Comparison of ENCODE assay signal across 11 mouse cellular contexts in the genomic region with DNA sequence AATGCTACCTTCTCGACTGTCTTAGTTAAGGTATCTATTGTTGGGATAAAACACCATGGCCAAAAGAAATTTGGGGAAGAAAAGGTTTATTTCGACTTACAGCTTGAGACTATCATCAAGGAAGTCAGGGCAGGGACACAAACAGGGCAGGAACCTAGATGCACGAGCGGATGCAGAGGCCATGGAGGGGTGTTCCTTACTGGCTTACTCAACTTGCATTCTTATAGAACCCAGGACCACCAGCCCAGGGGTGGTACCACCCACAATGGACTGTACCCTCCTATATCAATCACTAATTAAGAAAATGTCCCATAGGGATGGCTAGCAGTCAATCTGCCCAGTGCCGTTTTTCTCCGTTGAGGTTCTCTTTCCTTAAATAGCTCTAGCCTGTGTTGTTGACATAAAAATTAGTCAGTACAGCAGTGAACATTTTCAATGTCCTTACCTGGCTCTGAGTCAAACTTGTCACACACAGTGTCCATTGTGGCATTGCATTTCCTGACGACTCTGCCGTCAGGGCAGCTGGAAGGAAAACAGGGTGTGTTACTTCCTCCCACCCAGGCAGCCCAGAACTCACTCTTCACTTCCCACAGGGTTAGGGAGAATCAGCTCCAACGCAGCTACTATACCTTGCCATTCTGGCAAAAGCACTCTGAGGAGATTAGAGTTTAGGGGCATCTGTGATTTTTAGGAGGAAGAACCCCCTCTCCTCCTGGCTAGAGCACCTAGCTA. TPM values are rescaled to one million over a fixed set of nuclear protein-coding genes. Genes with fewer than 3 reads are reported as not detected.
A peak's percentile ranks its signal among the peaks of the same experiment; 100 is the strongest.
DNase-seq lines count a peak whose midpoint lies in the region; ATAC-seq and TF ChIP-seq lines count a peak whose summit lies in the region.
"Had no signal": no experiment of that assay in that cellular context is flagged by ENCODE, and none has a peak within 500 bp of the region (broad histone marks: within the 10 kb centered on the region; RNA-seq: fewer than 3 reads in every experiment).

No protein-coding gene starts in this region.

- no peaks in the 10 kb centered on the region for H3K4me1 ChIP-seq in embryonic facial prominence, embryonic 14.5 days (ENCODE audit: control insufficient read depth, insufficient read depth, low read length)
- no peaks in the 10 kb centered on the region for H3K4me1 ChIP-seq in embryonic facial prominence, embryonic 10.5 days
- H3K4me1 ChIP-seq in kidney, embryonic 15.5 days, result peaks cover 5% of the 10 kb centered on the region; the same call in 1 of the 2 replicates
- no peaks in the 10 kb centered on the region for H3K4me1 ChIP-seq in intestine, postnatal 0 days (replicated peaks; ENCODE audit: control insufficient read depth, insufficient read depth, low read length)
- H3K4me1 ChIP-seq: neural tube, embryonic 15.5 days had no signal

- no peak overlapping the region for H3K4me3 ChIP-seq in embryonic facial prominence, embryonic 14.5 days (ENCODE audit: low read depth, low read length)
- no peak overlapping the region for H3K4me3 ChIP-seq in embryonic facial prominence, embryonic 10.5 days
- no peak overlapping the region for H3K4me3 ChIP-seq in kidney, embryonic 15.5 days (replicated peaks)
- H3K4me3 ChIP-seq in intestine, postnatal 0 days (ENCODE audit: low read depth, low read length), result no peak overlapping the region
- H3K4me3 ChIP-seq: neural tube, embryonic 15.5 days had no signal

- 64% methylated on average over 9 of the region's 9 CpGs for WGBS in embryonic facial prominence, embryonic 14.5 days
- WGBS in embryonic facial prominence, embryonic 10.5 days, result 70% methylated on average over 9 of the region's 9 CpGs
- 53% methylated on average over 9 of the region's 9 CpGs for WGBS in kidney, embryonic 15.5 days
- 48% methylated on average over 9 of the region's 9 CpGs for WGBS in intestine, postnatal 0 days

- no peak overlapping the region for H3K27ac ChIP-seq in embryonic facial prominence, embryonic 14.5 days (replicated peaks; ENCODE audit: low read depth, low read length)
- H3K27ac ChIP-seq in embryonic facial prominence, embryonic 10.5 days (replicated peaks), result no peak overlapping the region
- peak overlapping the region; percentile 72 for H3K27ac ChIP-seq in kidney, embryonic 15.5 days
- H3K27ac ChIP-seq in intestine, postnatal 0 days (ENCODE audit: low read depth, low read length), result no peak overlapping the region
- H3K27ac ChIP-seq: neural tube, embryonic 15.5 days had no signal

- H3K9me3 ChIP-seq in embryonic facial prominence, embryonic 14.5 days (ENCODE audit: control insufficient read depth, low read length), result no peaks in the 10 kb centered on the region
- H3K9me3 ChIP-seq in embryonic facial prominence, embryonic 10.5 days, result 0 out of 2 replicates have a peak, but pooled peaks cover 2% of the 10 kb centered on the region
- H3K9me3 ChIP-seq in kidney, embryonic 15.5 days (replicated peaks), result no peaks in the 10 kb centered on the region
- no peaks in the 10 kb centered on the region for H3K9me3 ChIP-seq in intestine, postnatal 0 days (ENCODE audit: control insufficient read depth)
- H3K9me3 ChIP-seq: neural tube, embryonic 15.5 days had no signal

- H3K9ac ChIP-seq in embryonic facial prominence, embryonic 14.5 days (ENCODE audit: low read depth, low read length), result no peak overlapping the region
- H3K9ac ChIP-seq in kidney, embryonic 15.5 days, result no peak overlapping the region
- H3K9ac ChIP-seq in intestine, postnatal 0 days (ENCODE audit: low read depth, low read length), result no peak overlapping the region
- H3K9ac ChIP-seq: neural tube, embryonic 15.5 days had no signal

- no peak overlapping the region for H3K4me2 ChIP-seq in embryonic facial prominence, embryonic 14.5 days (ENCODE audit: low read depth, low read length)
- H3K4me2 ChIP-seq in kidney, embryonic 15.5 days, result no peak overlapping the region
- no peak overlapping the region for H3K4me2 ChIP-seq in intestine, postnatal 0 days (replicated peaks; ENCODE audit: low read depth)
- H3K4me2 ChIP-seq: midbrain, embryonic 11.5 days; neural tube, embryonic 15.5 days had no signal

- H3K36me3 ChIP-seq in embryonic facial prominence, embryonic 14.5 days (ENCODE audit: control insufficient read depth, insufficient read depth, low read length), result no peaks in the 10 kb centered on the region
- no peaks in the 10 kb centered on the region for H3K36me3 ChIP-seq in embryonic facial prominence, embryonic 10.5 days (replicated peaks)
- H3K36me3 ChIP-seq in kidney, embryonic 15.5 days, result no peaks in the 10 kb centered on the region
- H3K36me3 ChIP-seq in intestine, postnatal 0 days (ENCODE audit: control insufficient read depth, insufficient read depth), result no peaks in the 10 kb centered on the region
- H3K36me3 ChIP-seq: neural tube, embryonic 15.5 days had no signal

- TF ChIP-seq CTCF in intestine, postnatal 0 days (IDR thresholded peaks at IDR 0.05; ENCODE audit: low read depth), result no peak

- no peaks in the 10 kb centered on the region for H3K27me3 ChIP-seq in embryonic facial prominence, embryonic 14.5 days (replicated peaks; ENCODE audit: control insufficient read depth, insufficient read depth, low read length)
- H3K27me3 ChIP-seq in embryonic facial prominence, embryonic 10.5 days (replicated peaks; ENCODE audit: low read depth, poor library complexity, severe bottlenecking), result no peaks in the 10 kb centered on the region
- H3K27me3 ChIP-seq in kidney, embryonic 15.5 days, result no peaks in the 10 kb centered on the region
- no peaks in the 10 kb centered on the region for H3K27me3 ChIP-seq in intestine, postnatal 0 days (replicated peaks; ENCODE audit: control insufficient read depth, insufficient read depth, low read length)
- H3K27me3 ChIP-seq: neural tube, embryonic 15.5 days had no signal

- peak; percentile 43 for DNase-seq in embryonic facial prominence, embryonic 14.5 days (ENCODE audit: low spot score)
- no peak for DNase-seq in embryonic facial prominence, embryonic 10.5 days (ENCODE audit: low spot score)
- peak; percentile 32 to 67 for DNase-seq in heart, adult 9 months (ENCODE audit: low spot score in 2 of 2)
- peak; percentile 39 to 52 for DNase-seq in lung, postnatal 4 days
- DNase-seq in embryo, embryonic 9.5 days (ENCODE audit: extremely low spot score), result no peak
- no peak for DNase-seq in right cerebral cortex, adult 2 months (ENCODE audit: low spot score in 2 of 2)
- DNase-seq: cerebellum, adult 2 months had no signal

- ATAC-seq in embryonic facial prominence, embryonic 14.5 days (ENCODE audit: low read depth), result 0 out of 2 replicates have a peak, but pooled peaks have one; percentile 12
- no peak; the same call in 1 of the 2 replicates for ATAC-seq in kidney, embryonic 15.5 days (replicated peaks; ENCODE audit: low FRiP score)
- ATAC-seq in intestine, postnatal 0 days, result no peak; the same call in 1 of the 2 replicates

RNA-seq across cellular contexts. Expression of a gene that starts 14.0 kb away (rescaled TPM):
- polyA plus RNA-seq in embryonic facial prominence, embryonic 14.5 days (2014; fragmentation: Nextera tagmentation; extraction: Ambion mirVana), result 0.53 and 0.63 TPM in 2 replicates
- 0.17 and 0.30 TPM in 2 replicates for polyA plus RNA-seq in embryonic facial prominence, embryonic 10.5 days (2016; fragmentation: Nextera tagmentation; extraction: Ambion mirVana)
- 0.54 and 0.65 TPM in 2 replicates for polyA plus RNA-seq in kidney, embryonic 15.5 days (2015; fragmentation: Nextera tagmentation; extraction: Ambion mirVana)
- 0.27 TPM in 2 replicates for polyA plus RNA-seq in intestine, postnatal 0 days (2015; fragmentation: Nextera tagmentation; extraction: Ambion mirVana)

RNA-seq across cellular contexts. Expression of a gene that starts 14.7 kb away (rescaled TPM):
- 49.2 and 52.2 TPM in 2 replicates for polyA plus RNA-seq in embryonic facial prominence, embryonic 14.5 days (2014; fragmentation: Nextera tagmentation; extraction: Ambion mirVana)
- polyA plus RNA-seq in embryonic facial prominence, embryonic 10.5 days (2016; fragmentation: Nextera tagmentation; extraction: Ambion mirVana), result 79.5 and 80.7 TPM in 2 replicates
- 62.3 and 62.9 TPM in 2 replicates for polyA plus RNA-seq in kidney, embryonic 15.5 days (2015; fragmentation: Nextera tagmentation; extraction: Ambion mirVana)
- polyA plus RNA-seq in intestine, postnatal 0 days (2015; fragmentation: Nextera tagmentation; extraction: Ambion mirVana), result 19.3 and 21.1 TPM in 2 replicates

RNA-seq across cellular contexts. Expression of a gene that starts 34.9 kb away (rescaled TPM):
- 9.1 and 11.0 TPM in 2 replicates for polyA plus RNA-seq in embryonic facial prominence, embryonic 14.5 days (2014; fragmentation: Nextera tagmentation; extraction: Ambion mirVana)
- 9.7 and 12.2 TPM in 2 replicates for polyA plus RNA-seq in embryonic facial prominence, embryonic 10.5 days (2016; fragmentation: Nextera tagmentation; extraction: Ambion mirVana)
- polyA plus RNA-seq in kidney, embryonic 15.5 days (2015; fragmentation: Nextera tagmentation; extraction: Ambion mirVana), result 10.6 and 12.1 TPM in 2 replicates
- 2.7 and 3.1 TPM in 2 replicates for polyA plus RNA-seq in intestine, postnatal 0 days (2015; fragmentation: Nextera tagmentation; extraction: Ambion mirVana)

Comparison
In these comparisons a context has a peak if more than half of its experiments do, and no peak if none do; other contexts are left out.
1. DNase-seq: peak in embryonic facial prominence, embryonic 14.5 days (single experiment), heart, adult 9 months (2 of 2) and lung, postnatal 4 days (2 of 2); none in embryonic facial prominence, embryonic 10.5 days (single experiment), embryo, embryonic 9.5 days (single experiment) and right cerebral cortex, adult 2 months (0 of 2).